Mouse (Mus musculus): ENCODE results near the gene Kmt2d.

DNA sequence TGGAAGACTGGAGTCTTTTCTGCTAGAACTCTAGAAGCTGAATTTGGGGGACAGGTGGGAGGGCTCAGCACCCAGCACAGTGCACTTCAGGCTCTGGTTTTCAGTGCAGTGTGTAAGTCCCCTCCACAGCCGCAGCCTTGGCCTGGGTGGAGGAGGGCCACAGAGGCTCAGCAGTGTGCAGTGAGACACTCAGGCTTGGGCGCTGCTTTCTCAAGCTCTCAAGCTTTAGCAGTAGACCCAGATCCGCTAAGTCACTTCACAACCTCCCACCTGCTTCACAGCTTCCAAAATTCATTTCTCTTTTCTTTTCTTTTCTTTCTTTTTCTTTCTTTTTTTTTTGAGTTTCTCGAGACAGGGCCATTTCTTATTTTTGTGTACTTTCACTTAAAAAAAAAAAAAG is 50.1 kb downstream of the Kmt2d start:
- TF ChIP-seq CTCF (IDR thresholded peaks at IDR 0.05; ENCODE audit: low read depth) (no peak), EP300 (IDR thresholded peaks at IDR 0.05; ENCODE audit: low read depth) (no peak)
